Mouse (Mus musculus): ENCODE results near the gene Gm11027.

DNA sequence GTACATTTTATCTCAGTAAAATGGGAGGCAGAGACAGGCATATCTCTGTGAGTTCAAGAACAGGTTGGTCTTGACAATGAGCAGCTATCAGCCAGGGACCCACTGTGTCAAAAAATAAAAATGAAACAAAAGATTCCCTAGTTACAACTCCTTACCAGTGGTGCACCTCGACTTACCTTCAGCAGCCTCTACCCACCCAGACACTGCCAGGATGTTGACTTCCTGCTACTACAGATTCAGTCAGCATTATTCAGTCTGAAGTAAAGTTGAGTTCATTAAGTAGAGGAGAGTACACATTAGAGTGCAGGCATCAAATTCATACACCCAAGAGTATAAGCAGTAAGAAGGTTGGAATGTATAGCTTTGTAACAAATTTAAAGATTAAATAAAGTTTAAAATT is 38.6 kb downstream of the Gm11027 start:
- no peak for TF ChIP-seq POLR2A (IDR thresholded peaks at IDR 0.05; ENCODE audit: low read depth, low read length)
- TF ChIP-seq CTCF (IDR thresholded peaks at IDR 0.05; ENCODE audit: extremely low read depth, insufficient read length, insufficient replicate concordance, low read depth, low read length) = no peak

Measured in small intestine, adult 2 months (tissue).